Comparison of ENCODE assay signal across 17 mouse cellular contexts in genomic region chr6:56289307-56289706, GRCm38 (mm10).
DNase-seq lines count a peak whose midpoint lies in the region; ATAC-seq lines count a peak whose summit lies in the region.
"Had no signal": no experiment of that assay in that cellular context is flagged by ENCODE, and none has a peak within 500 bp of the region (broad histone marks: within the 10 kb centered on the region; RNA-seq: fewer than 3 reads in every experiment).

No protein-coding gene starts in this region.

- peak; percentile 50 for DNase-seq in cerebellum, adult 9-10 months
- no peak for DNase-seq in cerebellum, postnatal 4 days (ENCODE audit: low spot score in 2 of 2)
- DNase-seq in gastrocnemius, adult 18-20 months (ENCODE audit: low spot score) = peak; percentile 4
- no peak for DNase-seq in gastrocnemius, postnatal 10 days
- peak; percentile 28 to 35 for DNase-seq in heart, adult 18-20 months
- no peak for DNase-seq in ovary, adult 18-20 months (ENCODE audit: low spot score)
- DNase-seq: adrenal gland, postnatal 10 days; forebrain, postnatal 0 days; heart, postnatal 36 days; kidney, adult 8-10 months had no signal

- H3K9me3 ChIP-seq in heart, embryonic 12.5 days (replicated peaks) = no peaks in the 10 kb centered on the region
- H3K9me3 ChIP-seq: embryonic facial prominence, embryonic 10.5 days; forebrain, embryonic 13.5 days; heart, embryonic 13.5 days; hindbrain, embryonic 15.5 days had no signal

- H3K4me3 ChIP-seq in heart, embryonic 12.5 days = no peak overlapping the region
- H3K4me3 ChIP-seq: embryonic facial prominence, embryonic 10.5 days; forebrain, embryonic 13.5 days; heart, adult 2 months; heart, embryonic 13.5 days; hindbrain, embryonic 15.5 days had no signal

- H3K27me3 ChIP-seq in heart, embryonic 12.5 days (replicated peaks) = no peaks in the 10 kb centered on the region
- H3K27me3 ChIP-seq: forebrain, embryonic 13.5 days; heart, embryonic 13.5 days; hindbrain, embryonic 15.5 days had no signal

- no peak overlapping the region for H3K4me2 ChIP-seq in heart, embryonic 12.5 days
- H3K4me2 ChIP-seq: forebrain, embryonic 13.5 days; heart, embryonic 13.5 days; hindbrain, embryonic 15.5 days had no signal

- no peaks in the 10 kb centered on the region for H3K4me1 ChIP-seq in heart, embryonic 12.5 days (replicated peaks)
- H3K4me1 ChIP-seq: embryonic facial prominence, embryonic 10.5 days; forebrain, embryonic 13.5 days; heart, embryonic 13.5 days; hindbrain, embryonic 15.5 days had no signal

- WGBS in heart, embryonic 12.5 days = 62% methylated on average over 2 of the region's 2 CpGs

- H3K27ac ChIP-seq in heart, embryonic 12.5 days (ENCODE audit: poor library complexity, severe bottlenecking) = no peak overlapping the region
- H3K27ac ChIP-seq: embryonic facial prominence, embryonic 10.5 days; forebrain, embryonic 13.5 days; heart, adult 2 months; heart, embryonic 13.5 days; hindbrain, embryonic 15.5 days had no signal

- ATAC-seq in heart, embryonic 12.5 days (ENCODE audit: insufficient number of reproducible peaks, low FRiP score) = no peak
- ATAC-seq: forebrain, embryonic 13.5 days; forebrain, postnatal 0 days; intestine, embryonic 16.5 days had no signal

- H3K36me3 ChIP-seq in heart, embryonic 12.5 days = no peaks in the 10 kb centered on the region
- H3K36me3 ChIP-seq: embryonic facial prominence, embryonic 10.5 days; heart, embryonic 13.5 days; hindbrain, embryonic 15.5 days had no signal

- H3K9ac ChIP-seq in heart, embryonic 12.5 days = no peak overlapping the region
- H3K9ac ChIP-seq: forebrain, embryonic 13.5 days; forebrain, postnatal 0 days; heart, embryonic 13.5 days; hindbrain, embryonic 15.5 days had no signal

Comparison
In these comparisons a context has a peak if more than half of its experiments do, and no peak if none do; other contexts are left out.
1. DNase-seq: peak in cerebellum, adult 9-10 months (single experiment), gastrocnemius, adult 18-20 months (single experiment) and heart, adult 18-20 months (2 of 2); none in cerebellum, postnatal 4 days (0 of 2), gastrocnemius, postnatal 10 days (single experiment) and ovary, adult 18-20 months (single experiment).